Mouse (Mus musculus): Measurements from ENCODE around the gene Sirt7. TPM values are rescaled to one million over a fixed set of nuclear protein-coding genes. Genes with fewer than 3 reads are reported as not detected.

Gene Sirt7
- polyA plus RNA-seq, 1 experiment from 2014 or later, result 54.8 TPM

DNA sequence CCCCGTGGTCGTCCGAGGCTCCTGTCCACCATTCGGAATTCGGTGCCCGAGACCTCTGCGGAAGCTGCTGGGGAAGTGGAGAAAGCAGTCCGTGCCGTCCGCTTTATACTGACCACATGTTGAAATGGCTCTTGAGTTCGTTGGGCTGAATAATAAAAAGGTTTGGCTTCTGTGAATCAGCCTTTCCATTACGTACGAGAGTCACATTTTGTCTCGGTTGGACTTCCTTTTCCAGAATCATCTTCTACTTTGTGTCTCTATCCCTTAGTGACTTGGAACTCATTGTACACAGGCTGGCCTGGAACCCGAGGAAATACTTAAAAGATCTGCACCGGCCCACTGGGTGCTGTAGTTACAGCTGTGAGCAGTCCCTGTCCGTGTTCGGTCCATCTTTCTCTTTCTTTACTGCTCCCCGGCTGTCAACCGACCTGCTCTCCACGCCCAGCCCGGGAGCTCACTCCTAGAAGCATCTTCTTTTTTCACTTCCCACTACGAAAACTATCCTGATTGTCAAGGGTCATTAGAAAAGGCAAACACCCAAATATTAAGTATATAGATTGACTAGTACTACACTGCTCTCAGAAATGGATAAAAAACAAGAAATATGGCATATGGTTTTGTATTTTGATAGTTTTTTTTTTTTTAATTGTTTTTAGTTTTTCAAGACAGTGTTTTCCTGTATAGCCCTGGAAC lies 51.3 kb downstream of the Sirt7 start:
- peak overlapping the region; percentile 85 for H3K27ac ChIP-seq (ENCODE audit: low read depth, low read length)
- peak overlapping the region; percentile 81 for H3K4me3 ChIP-seq (ENCODE audit: low read depth, low read length)
- H3K4me1 ChIP-seq (replicated peaks; ENCODE audit: control insufficient read depth, insufficient read depth, low read length), result peaks cover 29% of the 10 kb centered on the region
- DNase-seq (ENCODE audit: low spot score), result peak; percentile 56
- H3K27me3 ChIP-seq (replicated peaks; ENCODE audit: control insufficient read depth, insufficient read depth, low read length), result no peaks in the 10 kb centered on the region
- 0% methylated on average over 23 of the region's 23 CpGs for WGBS
- peak overlapping the region; percentile 97 for H3K9ac ChIP-seq (ENCODE audit: low read depth, low read length)
- H3K4me2 ChIP-seq, result peak overlapping the region; percentile 93
- 0 out of 2 replicates have a peak, but pooled peaks have one; percentile 0 for ATAC-seq (replicated peaks; ENCODE audit: low FRiP score)
- no peaks in the 10 kb centered on the region for H3K9me3 ChIP-seq (ENCODE audit: control insufficient read depth, low read length)
- peaks cover 35% of the 10 kb centered on the region for H3K36me3 ChIP-seq (ENCODE audit: control insufficient read depth, insufficient read depth, low read length)

DNA sequence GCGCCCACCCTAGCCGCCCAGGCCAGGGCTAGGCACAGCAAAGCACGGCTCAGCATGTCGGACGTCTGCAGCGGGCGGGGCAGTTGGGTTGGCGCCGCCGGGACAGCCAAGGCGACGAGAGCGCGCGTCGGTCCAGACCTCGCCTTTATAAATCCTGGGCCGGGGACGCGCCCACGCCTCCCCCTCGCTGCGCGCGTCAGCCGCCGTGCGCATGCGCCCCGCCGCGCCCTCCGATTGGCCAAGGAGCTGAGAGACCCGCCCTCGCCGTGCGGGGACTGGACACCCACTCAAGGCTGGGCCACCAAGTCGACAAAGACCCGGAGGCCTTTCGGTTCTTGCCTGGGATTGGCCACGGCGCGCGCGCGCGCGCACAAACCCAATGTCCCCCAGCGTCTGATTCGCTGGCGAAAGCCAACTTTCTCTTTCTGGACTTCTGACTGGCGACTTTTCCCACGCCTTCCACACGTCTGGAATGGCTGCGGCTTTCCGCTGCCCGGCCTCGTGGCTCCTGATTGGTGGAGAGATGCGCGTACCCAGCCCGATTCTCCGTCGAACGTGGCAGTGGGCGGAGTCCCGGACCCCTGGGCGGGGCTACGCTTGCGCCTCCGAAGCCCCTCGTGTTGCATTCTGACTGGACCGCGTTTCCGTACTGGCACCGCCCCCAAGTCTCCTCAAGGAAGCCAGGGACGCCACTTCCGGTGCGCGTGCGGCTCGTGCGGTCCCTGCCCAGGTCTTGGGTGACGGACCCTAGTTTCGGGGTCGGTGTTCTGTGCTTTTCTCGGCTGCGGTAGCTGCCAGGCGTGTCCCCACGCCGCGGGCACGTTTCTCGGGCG lies 52.1 kb downstream of the Sirt7 start, which contains the start of gene P4hb:
TSS of gene P4hb (minus strand) at position 502 of the 833 bp plus-strand sequence.
- Histone ChIP-seq H3K4me2 (peak within 1 kb of the TSS; percentile 93), H3K4me1 (replicated peaks; ENCODE audit: control insufficient read depth, insufficient read depth, low read length) (peaks cover 29% of the 10 kb centered on the region), H3K9ac (ENCODE audit: low read depth, low read length) (peak within 1 kb of the TSS; percentile 97), H3K36me3 (ENCODE audit: control insufficient read depth, insufficient read depth, low read length) (peaks cover 34% of the 10 kb centered on the region), H3K9me3 (ENCODE audit: control insufficient read depth, low read length) (no peaks in the 10 kb centered on the region), H3K27ac (ENCODE audit: low read depth, low read length) (peak within 1 kb of the TSS; percentile 85), H3K4me3 (ENCODE audit: low read depth, low read length) (peak within 1 kb of the TSS; percentile 81), H3K27me3 (replicated peaks; ENCODE audit: control insufficient read depth, insufficient read depth, low read length) (no peaks in the 10 kb centered on the region)
- DNase-seq (ENCODE audit: low spot score), result peak; percentile 99
- under 1% methylated on average over 93 of the region's 94 CpGs for WGBS
- peak; percentile 92 for ATAC-seq (replicated peaks; ENCODE audit: low FRiP score)

DNA sequence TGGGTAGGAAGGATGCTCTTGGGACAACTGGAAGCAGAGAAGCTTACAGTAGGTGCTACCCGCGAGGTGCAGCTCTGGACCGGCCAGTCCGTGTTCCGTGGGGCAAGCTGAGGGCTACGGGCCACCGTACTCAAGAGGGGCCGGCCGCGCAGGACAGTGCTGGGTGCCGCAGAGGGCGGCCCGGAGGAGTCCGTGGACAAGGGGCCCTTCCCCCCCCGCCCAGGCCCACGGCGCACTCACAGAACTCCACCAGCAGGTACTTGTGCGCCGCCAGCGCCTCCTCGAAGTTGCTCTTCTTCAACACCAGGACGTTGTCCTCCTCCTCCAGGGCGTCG lies 52.7 kb downstream of the Sirt7 start:
- H3K9me3 ChIP-seq (ENCODE audit: control insufficient read depth, low read length), result no peaks in the 10 kb centered on the region
- H3K4me1 ChIP-seq (replicated peaks; ENCODE audit: control insufficient read depth, insufficient read depth, low read length), result peaks cover 29% of the 10 kb centered on the region
- ATAC-seq (replicated peaks; ENCODE audit: low FRiP score) (peak; percentile 33), DNase-seq (ENCODE audit: low spot score) (no peak)
- H3K4me3 ChIP-seq (ENCODE audit: low read depth, low read length), result peak overlapping the region; percentile 81
- H3K9ac ChIP-seq (ENCODE audit: low read depth, low read length), result peak overlapping the region; percentile 97
- peak overlapping the region; percentile 85 for H3K27ac ChIP-seq (ENCODE audit: low read depth, low read length)
- no peaks in the 10 kb centered on the region for H3K27me3 ChIP-seq (replicated peaks; ENCODE audit: control insufficient read depth, insufficient read depth, low read length)
- under 1% methylated on average over 21 of the region's 24 CpGs for WGBS
- peaks cover 33% of the 10 kb centered on the region for H3K36me3 ChIP-seq (ENCODE audit: control insufficient read depth, insufficient read depth, low read length)
- peak overlapping the region; percentile 93 for H3K4me2 ChIP-seq

DNA sequence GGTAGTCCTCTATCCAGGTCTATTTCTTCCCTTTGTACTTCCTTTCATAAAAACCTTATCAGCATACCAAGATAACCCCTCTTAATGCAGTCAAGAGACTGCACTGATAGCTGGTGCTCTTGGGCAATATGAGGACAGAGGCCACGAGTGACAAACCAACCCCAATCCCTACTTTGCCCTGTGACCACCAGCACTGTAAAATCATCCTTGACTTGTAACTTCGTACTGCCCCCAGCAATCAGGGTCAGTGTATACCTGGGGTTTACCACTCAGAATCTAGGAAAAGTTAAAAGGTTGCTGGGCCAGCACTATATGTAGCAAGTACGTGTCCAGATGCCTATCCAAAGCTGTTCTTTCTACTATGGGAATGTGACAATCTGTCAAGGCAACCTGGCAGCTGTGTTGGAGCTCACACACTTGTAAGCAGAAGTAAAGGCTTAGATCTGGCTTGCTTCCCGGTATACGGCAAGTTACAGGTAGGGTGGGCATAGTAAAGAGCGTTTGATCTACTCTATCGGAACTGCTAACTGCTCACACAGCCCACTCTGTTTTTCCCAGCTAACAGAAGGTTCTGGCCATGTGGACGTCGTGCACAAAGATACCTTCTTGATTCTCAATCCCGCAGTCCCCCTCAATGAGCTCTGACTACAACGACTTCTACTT lies 53.2 kb downstream of the Sirt7 start:
- H3K27me3 ChIP-seq (replicated peaks; ENCODE audit: control insufficient read depth, insufficient read depth, low read length), result no peaks in the 10 kb centered on the region
- 6% methylated on average over 11 of the region's 11 CpGs for WGBS
- peak overlapping the region; percentile 97 for H3K9ac ChIP-seq (ENCODE audit: low read depth, low read length)
- H3K9me3 ChIP-seq (ENCODE audit: control insufficient read depth, low read length), result no peaks in the 10 kb centered on the region
- no peak for DNase-seq (ENCODE audit: low spot score)
- H3K36me3 ChIP-seq (ENCODE audit: control insufficient read depth, insufficient read depth, low read length), result peaks cover 34% of the 10 kb centered on the region
- H3K4me3 ChIP-seq (ENCODE audit: low read depth, low read length), result peak overlapping the region; percentile 81
- peak overlapping the region; percentile 93 for H3K4me2 ChIP-seq
- H3K4me1 ChIP-seq (replicated peaks; ENCODE audit: control insufficient read depth, insufficient read depth, low read length), result peaks cover 25% of the 10 kb centered on the region
- no peak for ATAC-seq (replicated peaks; ENCODE audit: low FRiP score)
- H3K27ac ChIP-seq (ENCODE audit: low read depth, low read length), result peak overlapping the region; percentile 85

GRCm38 (mm10) chr11:120571122-120571521 lies 53.9 kb downstream of the Sirt7 start:
- Histone ChIP-seq H3K9ac (ENCODE audit: low read depth, low read length) (peak overlapping the region; percentile 97), H3K36me3 (ENCODE audit: control insufficient read depth, insufficient read depth, low read length) (peaks cover 41% of the 10 kb centered on the region), H3K4me1 (replicated peaks; ENCODE audit: control insufficient read depth, insufficient read depth, low read length) (peaks cover 25% of the 10 kb centered on the region), H3K9me3 (ENCODE audit: control insufficient read depth, low read length) (no peaks in the 10 kb centered on the region), H3K27me3 (replicated peaks; ENCODE audit: control insufficient read depth, insufficient read depth, low read length) (no peaks in the 10 kb centered on the region), H3K27ac (ENCODE audit: low read depth, low read length) (no peak overlapping the region), H3K4me3 (ENCODE audit: low read depth, low read length) (peak overlapping the region; percentile 81), H3K4me2 (peak overlapping the region; percentile 93)
- no peak for ATAC-seq (replicated peaks; ENCODE audit: low FRiP score)
- WGBS, result 39% methylated on average over 3 of the region's 3 CpGs
- no peak for DNase-seq (ENCODE audit: low spot score)

Small RNA genes within 50 kb of the gene (microRNA-seq; reads per million reads assigned to microRNA genes)
- 2.5 reads per million for gene Mir6936 (ENCODE audit: borderline number of aligned reads)

Other genes starting within 250 kb of the Sirt7 start
- gene Faap100, start 246.5 kb downstream of the Sirt7 start, polyA plus RNA-seq (2014; fragmentation: Nextera tagmentation; extraction: Ambion mirVana), result 22.8 and 23.2 TPM in 2 replicates
- gene Nploc4, start 187.5 kb downstream of the Sirt7 start, polyA plus RNA-seq (2014; fragmentation: Nextera tagmentation; extraction: Ambion mirVana), result 44.5 and 47.2 TPM in 2 replicates
- 0.10 TPM in 1 of 2 replicates, not detected in the other for gene Tspan10, start 182.6 kb downstream of the Sirt7 start, polyA plus RNA-seq (2014; fragmentation: Nextera tagmentation; extraction: Ambion mirVana)
- 0.18 and 0.51 TPM in 2 replicates for gene Pde6g, start 171.7 kb downstream of the Sirt7 start, polyA plus RNA-seq (2014; fragmentation: Nextera tagmentation; extraction: Ambion mirVana)
- 12.7 and 16.8 TPM in 2 replicates for gene Oxld1, start 167.2 kb downstream of the Sirt7 start, polyA plus RNA-seq (2014; fragmentation: Nextera tagmentation; extraction: Ambion mirVana)
- gene Ccdc137, start 167.1 kb downstream of the Sirt7 start, polyA plus RNA-seq (2014; fragmentation: Nextera tagmentation; extraction: Ambion mirVana), result 51.5 and 52.0 TPM in 2 replicates
- gene Arl16, start 157.6 kb downstream of the Sirt7 start, polyA plus RNA-seq (2014; fragmentation: Nextera tagmentation; extraction: Ambion mirVana), result 39.1 and 40.2 TPM in 2 replicates
- gene Mrpl12, start 140.6 kb downstream of the Sirt7 start, polyA plus RNA-seq (2014; fragmentation: Nextera tagmentation; extraction: Ambion mirVana), result 252 and 266 TPM in 2 replicates
- gene Slc25a10, start 133.4 kb downstream of the Sirt7 start, polyA plus RNA-seq (2014; fragmentation: Nextera tagmentation; extraction: Ambion mirVana), result 65.5 and 70.6 TPM in 2 replicates
- gene Gcgr, start 94.5 kb downstream of the Sirt7 start, polyA plus RNA-seq (2014; fragmentation: Nextera tagmentation; extraction: Ambion mirVana), result 7.6 and 7.7 TPM in 2 replicates
- 117 and 123 TPM in 2 replicates for gene Mcrip1, start 75.5 kb downstream of the Sirt7 start, polyA plus RNA-seq (2014; fragmentation: Nextera tagmentation; extraction: Ambion mirVana)
- not detected in 2 replicates for gene Ppp1r27, start 74.1 kb downstream of the Sirt7 start, polyA plus RNA-seq (2014; fragmentation: Nextera tagmentation; extraction: Ambion mirVana)
- 648 and 680 TPM in 2 replicates for gene P4hb, start 52.0 kb downstream of the Sirt7 start, polyA plus RNA-seq (2014; fragmentation: Nextera tagmentation; extraction: Ambion mirVana)
- gene Arhgdia, start 43.6 kb downstream of the Sirt7 start, polyA plus RNA-seq (2014; fragmentation: Nextera tagmentation; extraction: Ambion mirVana), result 557 and 561 TPM in 2 replicates
- gene Alyref, start 26.9 kb downstream of the Sirt7 start, polyA plus RNA-seq (2014; fragmentation: Nextera tagmentation; extraction: Ambion mirVana), result 601 and 617 TPM in 2 replicates
- 200 and 208 TPM in 2 replicates for gene Anapc11, start 26.8 kb downstream of the Sirt7 start, polyA plus RNA-seq (2014; fragmentation: Nextera tagmentation; extraction: Ambion mirVana)
- gene Npb, start 16.8 kb downstream of the Sirt7 start, polyA plus RNA-seq (2014; fragmentation: Nextera tagmentation; extraction: Ambion mirVana), result 3.6 and 6.3 TPM in 2 replicates
- gene Pcyt2, start 7.3 kb downstream of the Sirt7 start, polyA plus RNA-seq (2014; fragmentation: Nextera tagmentation; extraction: Ambion mirVana), result 165 and 175 TPM in 2 replicates
- gene Mafg, start 8.4 kb upstream of the Sirt7 start, polyA plus RNA-seq (2014; fragmentation: Nextera tagmentation; extraction: Ambion mirVana), result 32.6 and 34.8 TPM in 2 replicates
- gene Pycr1, start 18.5 kb upstream of the Sirt7 start, polyA plus RNA-seq (2014; fragmentation: Nextera tagmentation; extraction: Ambion mirVana), result 18.5 and 21.2 TPM in 2 replicates
- 0.34 and 0.60 TPM in 2 replicates for gene Myadml2, start 22.9 kb upstream of the Sirt7 start, polyA plus RNA-seq (2014; fragmentation: Nextera tagmentation; extraction: Ambion mirVana)
- gene Notum, start 35.9 kb upstream of the Sirt7 start, polyA plus RNA-seq (2014; fragmentation: Nextera tagmentation; extraction: Ambion mirVana), result 0.51 and 0.52 TPM in 2 replicates
- gene Aspscr1, start 47.7 kb upstream of the Sirt7 start, polyA plus RNA-seq (2014; fragmentation: Nextera tagmentation; extraction: Ambion mirVana), result 83.7 and 97.1 TPM in 2 replicates
- gene Cenpx, start 88.5 kb upstream of the Sirt7 start, polyA plus RNA-seq (2014; fragmentation: Nextera tagmentation; extraction: Ambion mirVana), result 178 and 192 TPM in 2 replicates
- 34.2 and 38.3 TPM in 2 replicates for gene Lrrc45, start 88.7 kb upstream of the Sirt7 start, polyA plus RNA-seq (2014; fragmentation: Nextera tagmentation; extraction: Ambion mirVana)
- gene Rac3, start 96.2 kb upstream of the Sirt7 start, polyA plus RNA-seq (2014; fragmentation: Nextera tagmentation; extraction: Ambion mirVana), result 1.2 and 1.8 TPM in 2 replicates
- 12.9 and 13.2 TPM in 2 replicates for gene Dcxr, start 102.0 kb upstream of the Sirt7 start, polyA plus RNA-seq (2014; fragmentation: Nextera tagmentation; extraction: Ambion mirVana)
- gene Cbr2, start 106.9 kb upstream of the Sirt7 start, polyA plus RNA-seq (2014; fragmentation: Nextera tagmentation; extraction: Ambion mirVana), result 0.22 and 0.32 TPM in 2 replicates
- 11.4 and 17.5 TPM in 2 replicates for gene Hmga1b, start 137.6 kb upstream of the Sirt7 start, polyA plus RNA-seq (2014; fragmentation: Nextera tagmentation; extraction: Ambion mirVana)
- gene Rfng, start 159.0 kb upstream of the Sirt7 start, polyA plus RNA-seq (2014; fragmentation: Nextera tagmentation; extraction: Ambion mirVana), result 30.3 and 33.4 TPM in 2 replicates
- gene Gps1, start 159.0 kb upstream of the Sirt7 start, polyA plus RNA-seq (2014; fragmentation: Nextera tagmentation; extraction: Ambion mirVana), result 209 and 210 TPM in 2 replicates
- gene Dus1l, start 171.2 kb upstream of the Sirt7 start, polyA plus RNA-seq (2014; fragmentation: Nextera tagmentation; extraction: Ambion mirVana), result 132 and 139 TPM in 2 replicates
- 71.3 and 80.0 TPM in 2 replicates for gene Fasn, start 199.3 kb upstream of the Sirt7 start, polyA plus RNA-seq (2014; fragmentation: Nextera tagmentation; extraction: Ambion mirVana)